Mouse (Mus musculus): Measurements from ENCODE around the gene Mturn. TPM values are rescaled to one million over a fixed set of nuclear protein-coding genes. Genes with fewer than 3 reads are reported as not detected.

Mturn gene
- total and polyA plus RNA-seq, 3 experiments = 0.96 to 3.2 (median 1.9) TPM

DNA sequence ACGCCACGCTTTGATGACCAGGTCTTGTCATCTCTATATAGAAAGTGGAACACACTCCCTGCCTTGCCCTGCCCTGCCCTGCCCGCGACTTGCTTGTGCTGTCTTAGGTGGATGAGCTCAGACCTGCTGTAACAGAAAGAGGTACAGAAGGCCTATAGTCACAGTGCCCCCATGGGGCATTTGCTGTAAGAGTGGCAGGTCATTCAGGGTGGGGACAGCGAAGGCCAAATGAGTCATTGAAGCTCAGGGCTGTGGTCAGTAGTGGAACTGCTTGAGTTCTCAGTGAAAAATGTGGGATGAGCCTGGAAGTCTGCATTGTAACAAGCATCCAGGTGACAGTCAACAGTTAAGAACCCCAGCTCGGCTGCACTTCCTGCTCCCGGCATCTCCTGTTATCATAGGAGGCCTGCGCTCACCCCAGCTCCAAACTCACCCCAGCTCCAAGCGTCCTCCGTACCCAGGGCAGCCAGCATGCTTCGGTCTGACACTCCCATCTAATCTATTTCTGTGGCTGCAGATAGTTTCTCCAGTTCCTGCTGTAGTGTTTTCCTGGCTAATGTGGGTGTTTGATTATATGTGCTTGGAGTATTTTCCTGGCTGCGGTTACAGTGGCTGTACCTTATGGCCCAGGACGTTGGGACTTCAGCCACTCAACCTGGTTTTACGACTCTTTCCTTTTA, 4.4 kb downstream of the Mturn start:
- Histone ChIP-seq H3K4me3 (ENCODE audit: low read depth, low read length) (no peak overlapping the region), H3K27me3 (ENCODE audit: insufficient read depth, low read length) (peaks cover 24% of the 10 kb centered on the region)
- no peak for DNase-seq (ENCODE audit: low spot score)

DNA sequence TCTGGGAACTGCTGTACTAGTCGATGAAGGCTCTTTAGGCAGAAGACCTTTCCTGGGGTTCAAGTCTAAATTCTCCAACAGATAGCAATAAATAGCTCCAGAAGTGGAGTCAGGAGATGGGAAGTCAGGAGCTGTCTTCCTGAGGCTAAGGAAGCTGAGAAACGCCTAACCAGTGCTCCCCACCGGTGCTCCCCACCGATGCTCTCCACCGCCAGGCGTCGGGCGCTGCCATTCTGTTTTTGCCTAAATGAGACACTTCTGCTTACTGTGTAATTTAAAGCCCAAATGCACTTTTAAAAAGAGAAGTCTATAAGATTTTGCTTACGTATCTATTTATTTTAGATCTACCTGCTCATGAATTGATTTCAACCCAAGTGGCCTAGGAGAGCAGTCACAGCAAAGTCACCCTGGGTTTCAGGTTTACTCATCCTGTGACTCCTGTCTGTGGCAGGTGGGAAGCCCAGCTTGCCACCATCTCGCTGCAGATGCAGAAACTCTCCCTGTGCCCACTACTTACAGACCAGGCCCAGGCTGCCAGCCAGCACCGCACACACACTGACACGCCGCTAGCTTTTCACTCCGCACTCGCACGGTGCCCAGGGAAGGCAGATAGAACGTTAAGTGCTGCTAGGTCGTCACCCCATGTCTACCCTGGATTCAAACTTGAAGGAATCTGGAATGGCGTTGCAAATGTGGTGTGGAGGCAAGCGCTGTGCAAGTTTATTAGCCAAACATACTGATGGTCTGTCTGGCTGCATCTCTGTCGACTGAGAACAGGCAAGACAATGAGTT, 5.7 kb downstream of the Mturn start:
- Histone ChIP-seq H3K4me3 (ENCODE audit: low read depth, low read length) (no peak overlapping the region), H3K36me3 (replicated peaks) (no peaks in the 10 kb centered on the region), H3K9me3 (replicated peaks) (no peaks in the 10 kb centered on the region), H3K4me1 (ENCODE audit: insufficient read depth, low read depth, low read length) (peaks cover 19% of the 10 kb centered on the region), H3K27me3 (ENCODE audit: insufficient read depth, low read length) (peaks cover 25% of the 10 kb centered on the region)
- no peak for DNase-seq (ENCODE audit: low spot score)
- ATAC-seq (ENCODE audit: extremely low read depth, insufficient number of reproducible peaks, low FRiP score, poor library complexity, severe bottlenecking) = no peak
- no peak for TF ChIP-seq POLR2AphosphoS5 (IDR thresholded peaks at IDR 0.05; ENCODE audit: insufficient replicate concordance, low read depth, low read length)
- TF ChIP-seq GATA1 (IDR thresholded peaks at IDR 0.05; ENCODE audit: borderline replicate concordance, low read length) = no peak
- no peak for TF ChIP-seq GATA2 (IDR thresholded peaks at IDR 0.05; ENCODE audit: borderline replicate concordance, low read depth, low read length)
- TF ChIP-seq TAL1 (conservative IDR thresholded peaks at IDR 0.05; ENCODE audit: low read depth, low read length) = no peak
- no peak for TF ChIP-seq CTCF (IDR thresholded peaks at IDR 0.05; ENCODE audit: low read depth, low read length)

More for the DNA sequence above, 4.4 kb downstream of the Mturn start:
- TF ChIP-seq TAL1 (conservative IDR thresholded peaks at IDR 0.05; ENCODE audit: low read depth, low read length) (no peak), GATA2 (IDR thresholded peaks at IDR 0.05; ENCODE audit: borderline replicate concordance, low read depth, low read length) (no peak), POLR2AphosphoS5 (IDR thresholded peaks at IDR 0.05; ENCODE audit: insufficient replicate concordance, low read depth, low read length) (no peak), CTCF (IDR thresholded peaks at IDR 0.05; ENCODE audit: low read depth, low read length) (no peak)
- Histone ChIP-seq H3K36me3 (replicated peaks) (no peaks in the 10 kb centered on the region), H3K9me3 (replicated peaks) (no peaks in the 10 kb centered on the region), H3K4me1 (ENCODE audit: insufficient read depth, low read depth, low read length) (peaks cover 28% of the 10 kb centered on the region)
- ATAC-seq (ENCODE audit: extremely low read depth, insufficient number of reproducible peaks, low FRiP score, poor library complexity, severe bottlenecking) = no peak

DNA sequence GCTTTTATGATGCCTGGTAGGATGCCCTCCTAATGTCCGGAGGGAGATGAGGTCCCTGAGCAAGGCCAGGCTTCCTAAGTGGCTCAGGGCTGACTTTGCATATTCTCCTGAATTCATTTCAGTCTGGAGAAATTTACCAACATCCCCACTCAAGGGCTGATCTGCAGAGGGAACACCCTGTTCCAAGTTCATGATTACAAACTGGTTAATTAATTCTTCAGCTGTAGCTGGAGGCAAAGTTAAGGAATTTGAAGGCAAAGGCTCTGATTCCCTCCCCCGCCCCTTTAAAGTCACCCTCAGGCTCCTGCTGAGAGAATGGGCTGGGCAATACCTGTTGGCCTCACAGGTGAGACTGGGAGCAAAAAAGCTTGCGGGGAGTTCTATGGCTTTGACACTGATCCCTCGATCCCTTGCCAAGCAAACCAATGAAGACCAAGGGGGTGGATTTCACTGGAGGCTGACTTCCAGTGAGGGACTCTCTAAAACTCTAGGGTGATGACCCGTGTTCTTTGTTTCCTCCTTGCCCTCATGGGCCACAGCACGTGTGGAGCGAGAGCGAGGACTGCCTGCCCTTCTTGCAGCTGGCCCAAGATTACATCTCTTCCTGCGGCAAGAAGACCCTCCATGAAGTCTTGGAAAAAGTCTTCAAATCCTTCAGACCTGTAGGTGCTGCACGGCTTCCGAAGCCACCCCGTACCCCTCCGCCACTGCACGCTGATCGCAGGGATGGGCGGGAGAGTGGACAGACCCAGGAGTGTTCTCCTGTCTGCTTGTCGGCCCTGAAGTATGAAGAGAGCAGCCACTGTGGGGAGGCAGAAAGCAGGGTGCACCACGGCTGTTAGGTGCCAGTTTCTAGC, 7.3 kb downstream of the Mturn start:
- peaks cover 12% of the 10 kb centered on the region for H3K4me1 ChIP-seq (ENCODE audit: insufficient read depth, low read depth, low read length)
- H3K36me3 ChIP-seq (replicated peaks) = no peaks in the 10 kb centered on the region
- no peak for DNase-seq (ENCODE audit: low spot score)
- H3K9me3 ChIP-seq (replicated peaks) = no peaks in the 10 kb centered on the region
- no peak overlapping the region for H3K4me3 ChIP-seq (ENCODE audit: low read depth, low read length)
- peaks cover 14% of the 10 kb centered on the region for H3K27me3 ChIP-seq (ENCODE audit: insufficient read depth, low read length)
- ATAC-seq (ENCODE audit: extremely low read depth, insufficient number of reproducible peaks, low FRiP score, poor library complexity, severe bottlenecking) = no peak
- TF ChIP-seq CTCF (IDR thresholded peaks at IDR 0.05; ENCODE audit: low read depth, low read length) = no peak
- no peak for TF ChIP-seq GATA2 (IDR thresholded peaks at IDR 0.05; ENCODE audit: borderline replicate concordance, low read depth, low read length)
- TF ChIP-seq POLR2AphosphoS5 (IDR thresholded peaks at IDR 0.05; ENCODE audit: insufficient replicate concordance, low read depth, low read length) = no peak
- no peak for TF ChIP-seq TAL1 (conservative IDR thresholded peaks at IDR 0.05; ENCODE audit: low read depth, low read length)
- no peak for TF ChIP-seq GATA1 (IDR thresholded peaks at IDR 0.05; ENCODE audit: borderline replicate concordance, low read length)

DNA sequence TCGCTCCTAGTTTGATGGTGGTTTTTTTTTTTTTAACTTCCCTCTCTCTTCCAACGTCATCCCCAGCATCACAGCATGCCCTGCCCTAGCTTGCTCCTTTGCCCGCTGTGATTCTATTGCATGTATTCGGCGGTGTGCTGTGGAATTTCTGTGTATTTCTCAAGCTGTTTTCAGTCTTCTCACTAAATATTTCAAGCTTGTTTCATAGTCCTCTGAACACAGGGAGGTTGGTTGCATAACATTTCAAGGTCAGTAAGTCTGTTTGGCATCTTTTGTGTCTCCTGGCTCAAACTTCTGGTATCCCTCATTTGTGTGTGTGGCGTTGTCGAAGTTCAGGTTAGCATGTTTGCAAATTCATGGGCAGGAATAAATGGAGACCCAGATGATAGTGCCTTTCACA, 8.3 kb downstream of the Mturn start:
- TF ChIP-seq POLR2AphosphoS5 (IDR thresholded peaks at IDR 0.05; ENCODE audit: insufficient replicate concordance, low read depth, low read length) (no peak), GATA2 (IDR thresholded peaks at IDR 0.05; ENCODE audit: borderline replicate concordance, low read depth, low read length) (no peak), GATA1 (IDR thresholded peaks at IDR 0.05; ENCODE audit: borderline replicate concordance, low read length) (no peak), TAL1 (conservative IDR thresholded peaks at IDR 0.05; ENCODE audit: low read depth, low read length) (no peak), CTCF (IDR thresholded peaks at IDR 0.05; ENCODE audit: low read depth, low read length) (no peak)
- no peaks in the 10 kb centered on the region for H3K9me3 ChIP-seq (replicated peaks)
- no peak for ATAC-seq (ENCODE audit: extremely low read depth, insufficient number of reproducible peaks, low FRiP score, poor library complexity, severe bottlenecking)
- no peaks in the 10 kb centered on the region for H3K36me3 ChIP-seq (replicated peaks)
- H3K4me3 ChIP-seq (ENCODE audit: low read depth, low read length) = no peak overlapping the region
- H3K27me3 ChIP-seq (ENCODE audit: insufficient read depth, low read length) = peaks cover 13% of the 10 kb centered on the region
- H3K4me1 ChIP-seq (ENCODE audit: insufficient read depth, low read depth, low read length) = peaks cover 12% of the 10 kb centered on the region
- DNase-seq (ENCODE audit: low spot score) = no peak

DNA sequence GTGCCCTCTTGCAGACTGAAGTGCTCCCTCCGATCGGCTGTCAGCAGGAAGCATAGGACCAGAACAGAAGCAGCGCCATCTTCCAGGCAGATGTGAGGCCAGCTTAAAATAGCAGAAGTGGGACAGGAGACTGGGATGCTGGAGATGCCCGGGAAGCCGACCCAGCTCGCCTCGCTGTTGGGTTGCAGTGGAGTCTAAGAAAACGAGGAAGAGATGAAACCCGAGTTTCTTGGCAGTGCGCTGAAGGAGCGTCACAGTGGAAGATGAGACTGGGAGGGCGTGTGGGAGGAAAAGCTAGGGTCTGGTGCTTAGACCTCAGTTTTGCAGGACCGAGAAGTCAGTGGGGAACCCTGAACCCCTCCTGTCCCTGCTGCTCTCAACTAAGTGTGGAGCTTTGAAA, 9.4 kb downstream of the Mturn start:
- H3K9me3 ChIP-seq (replicated peaks) = no peaks in the 10 kb centered on the region
- no peak for TF ChIP-seq TAL1 (conservative IDR thresholded peaks at IDR 0.05; ENCODE audit: low read depth, low read length)
- TF ChIP-seq POLR2AphosphoS5 (IDR thresholded peaks at IDR 0.05; ENCODE audit: insufficient replicate concordance, low read depth, low read length) = no peak
- TF ChIP-seq GATA1 (IDR thresholded peaks at IDR 0.05; ENCODE audit: borderline replicate concordance, low read length) = no peak
- no peak for TF ChIP-seq CTCF (IDR thresholded peaks at IDR 0.05; ENCODE audit: low read depth, low read length)
- no peak for TF ChIP-seq GATA2 (IDR thresholded peaks at IDR 0.05; ENCODE audit: borderline replicate concordance, low read depth, low read length)
- no peak for ATAC-seq (ENCODE audit: extremely low read depth, insufficient number of reproducible peaks, low FRiP score, poor library complexity, severe bottlenecking)
- H3K27me3 ChIP-seq (ENCODE audit: insufficient read depth, low read length) = peaks cover 13% of the 10 kb centered on the region; the same call in 1 of the 2 replicates
- peaks cover 4% of the 10 kb centered on the region for H3K4me1 ChIP-seq (ENCODE audit: insufficient read depth, low read depth, low read length)
- no peak for DNase-seq (ENCODE audit: low spot score)
- H3K36me3 ChIP-seq (replicated peaks) = no peaks in the 10 kb centered on the region
- no peak overlapping the region for H3K4me3 ChIP-seq (ENCODE audit: low read depth, low read length)
